Mouse (Mus musculus) limb, embryonic 15.5 days (tissue): ENCODE data around the gene Tor4a. TPM values are rescaled to one million over a fixed set of nuclear protein-coding genes. Genes with fewer than 3 reads are reported as not detected.
A peak's percentile ranks its signal among the peaks of the same experiment; 100 is the strongest.

Experiments used
- ATAC-seq: fragments of 200-750 bp; cut with Nextera tagmentation; 2 replicates; pipeline ENCODE4 v1.8.0; 2017; ENCODE audit warnings: low read depth, moderate TSS enrichment; ENCODE audit not compliant: insufficient number of reproducible peaks, low FRiP score, low TSS enrichment
- H3K27ac ChIP-seq: fragments of 300-500 bp; sonication (generic); 2 replicates; pipeline ENCODE4 v1.5.1; 2015; ENCODE audit warnings: moderate library complexity, mild to moderate bottlenecking, inconsistent platforms
- H3K27me3 ChIP-seq: fragments of 300-500 bp; sonication (generic); 2 replicates; pipeline ENCODE4 v1.6.1; 2015; ENCODE audit warnings: inconsistent platforms
- H3K36me3 ChIP-seq: fragments of 300-500 bp; sonication (generic); 2 replicates; pipeline ENCODE4 v1.6.1; 2015; ENCODE audit warnings: inconsistent platforms
- H3K4me1 ChIP-seq: fragments of 300-500 bp; sonication (generic); 2 replicates; pipeline ENCODE4 v1.6.1; 2015; ENCODE audit warnings: inconsistent platforms
- H3K4me2 ChIP-seq: fragments of 300-500 bp; sonication (generic); 2 replicates; pipeline ENCODE4 v1.6.1; 2015; ENCODE audit warnings: mild to moderate bottlenecking, inconsistent platforms
- H3K4me3 ChIP-seq: fragments of 300-500 bp; sonication (generic); 2 replicates; pipeline ENCODE4 v1.5.1; 2015; ENCODE audit warnings: mild to moderate bottlenecking, inconsistent platforms
- H3K9ac ChIP-seq: fragments of 300-500 bp; sonication (generic); 2 replicates; pipeline ENCODE4 v1.6.1; 2015; ENCODE audit warnings: inconsistent platforms
- H3K9me3 ChIP-seq: fragments of 300-500 bp; sonication (generic); 2 replicates; pipeline ENCODE4 v1.6.1; 2016; ENCODE audit warnings: inconsistent platforms
- WGBS: fragments of 180-500 bp; shearing (Covaris S2); methylation state at CpG from one replicate; pipeline ENCODE4 v1.1.7; 2015; 5-methylcytosine and 5-hydroxymethylcytosine counted together
- polyA plus RNA-seq: library from polyadenylated mRNA; unstranded; fragments of >200 nt; fragmentation: Nextera tagmentation; extraction: Ambion mirVana; gene quantifications from 2 replicates; pipeline ENCODE4 v1.2.1, GENCODE M21; 2015

Gene Tor4a
- polyA plus RNA-seq, 1 experiment from 2014 or later: 8.9 TPM

DNA sequence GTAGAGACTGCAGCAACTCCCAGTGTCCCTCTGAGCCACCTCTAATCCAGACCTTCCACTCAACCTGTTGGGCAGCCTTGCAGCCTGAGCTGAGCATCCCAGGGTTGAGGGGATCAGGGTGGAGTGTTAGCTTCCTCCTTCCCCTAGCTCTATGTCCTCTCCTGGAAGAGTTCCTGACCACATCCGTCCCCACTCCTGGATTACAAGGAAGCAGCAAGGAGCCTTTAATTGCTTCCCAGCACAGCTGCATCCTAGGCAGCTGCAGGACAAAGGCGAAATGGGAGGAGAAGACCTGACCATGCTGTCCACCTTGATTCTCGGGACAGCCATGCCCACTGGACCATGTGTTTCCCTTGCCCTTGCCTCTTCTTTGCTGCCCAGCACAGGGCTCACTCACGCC, 19.6 kb downstream of the Tor4a start:
- H3K27me3 ChIP-seq: peaks cover 40% of the 10 kb centered on the region

DNA sequence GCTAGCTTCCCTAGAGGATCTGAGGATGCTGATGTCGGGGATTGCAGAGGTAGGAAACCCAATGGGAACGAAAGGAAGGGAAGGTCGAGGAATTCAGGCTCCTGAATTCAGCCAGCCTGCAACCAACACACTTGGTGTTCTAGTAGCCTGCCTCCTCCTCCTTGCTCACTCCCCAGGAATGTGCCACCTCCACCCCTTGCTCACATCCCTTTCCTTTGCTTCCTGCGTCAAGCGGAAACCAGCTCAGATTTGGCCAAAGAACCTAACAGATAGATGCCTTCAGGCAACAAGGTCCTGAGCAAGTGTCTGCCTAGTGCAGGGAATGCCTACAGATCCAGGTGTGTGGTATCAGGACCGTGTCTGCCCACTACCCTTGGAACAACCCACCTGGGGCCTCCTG, 20.1 kb downstream of the Tor4a start:
- Histone ChIP-seq H3K4me2 (no peak overlapping the region), H3K9me3 (no peaks in the 10 kb centered on the region), H3K27me3 (peaks cover 36% of the 10 kb centered on the region), H3K4me3 (no peak overlapping the region), H3K27ac (peak overlapping the region; percentile 11; the same call in 1 of the 2 replicates), H3K36me3 (no peaks in the 10 kb centered on the region), H3K9ac (no peak overlapping the region), H3K4me1 (peaks cover 53% of the 10 kb centered on the region)
- ATAC-seq: no peak
- 44% methylated on average over 6 of the region's 6 CpGs for WGBS

More for the DNA sequence above, 19.6 kb downstream of the Tor4a start:
- ATAC-seq: no peak
- H3K4me2 ChIP-seq: no peak overlapping the region
- peaks cover 57% of the 10 kb centered on the region for H3K4me1 ChIP-seq
- H3K4me3 ChIP-seq: no peak overlapping the region
- 26% methylated on average over 4 of the region's 4 CpGs for WGBS
- peak overlapping the region; percentile 72 for H3K27ac ChIP-seq
- H3K9me3 ChIP-seq: no peaks in the 10 kb centered on the region
- no peak overlapping the region for H3K9ac ChIP-seq
- no peaks in the 10 kb centered on the region for H3K36me3 ChIP-seq

DNA sequence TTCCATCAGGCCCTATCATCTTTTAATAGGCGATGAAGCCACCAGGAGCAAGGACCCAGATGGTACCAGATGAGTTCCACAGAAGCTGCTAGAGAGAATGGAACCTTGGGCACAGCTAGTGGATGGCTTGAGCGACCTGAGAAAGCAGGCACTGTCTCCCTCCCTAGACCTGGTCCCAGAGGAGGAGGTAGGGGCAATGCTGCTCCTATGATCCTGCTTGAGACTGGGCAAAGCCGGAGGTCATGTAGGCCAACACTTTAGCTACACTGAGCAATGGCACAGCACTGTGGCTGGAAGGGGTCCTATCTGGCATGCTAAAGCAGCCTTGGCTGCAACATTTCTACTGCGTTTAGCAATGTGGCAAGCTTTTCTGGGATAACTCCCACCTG, 21.0 kb downstream of the Tor4a start:
- no peak for ATAC-seq
- no peak overlapping the region for H3K4me2 ChIP-seq
- H3K4me3 ChIP-seq: no peak overlapping the region
- peaks cover 27% of the 10 kb centered on the region for H3K27me3 ChIP-seq
- 82% methylated on average over 4 of the region's 4 CpGs for WGBS
- H3K4me1 ChIP-seq: peaks cover 46% of the 10 kb centered on the region
- H3K9ac ChIP-seq: no peak overlapping the region
- H3K27ac ChIP-seq: no peak overlapping the region
- no peaks in the 10 kb centered on the region for H3K36me3 ChIP-seq
- H3K9me3 ChIP-seq: no peaks in the 10 kb centered on the region

DNA sequence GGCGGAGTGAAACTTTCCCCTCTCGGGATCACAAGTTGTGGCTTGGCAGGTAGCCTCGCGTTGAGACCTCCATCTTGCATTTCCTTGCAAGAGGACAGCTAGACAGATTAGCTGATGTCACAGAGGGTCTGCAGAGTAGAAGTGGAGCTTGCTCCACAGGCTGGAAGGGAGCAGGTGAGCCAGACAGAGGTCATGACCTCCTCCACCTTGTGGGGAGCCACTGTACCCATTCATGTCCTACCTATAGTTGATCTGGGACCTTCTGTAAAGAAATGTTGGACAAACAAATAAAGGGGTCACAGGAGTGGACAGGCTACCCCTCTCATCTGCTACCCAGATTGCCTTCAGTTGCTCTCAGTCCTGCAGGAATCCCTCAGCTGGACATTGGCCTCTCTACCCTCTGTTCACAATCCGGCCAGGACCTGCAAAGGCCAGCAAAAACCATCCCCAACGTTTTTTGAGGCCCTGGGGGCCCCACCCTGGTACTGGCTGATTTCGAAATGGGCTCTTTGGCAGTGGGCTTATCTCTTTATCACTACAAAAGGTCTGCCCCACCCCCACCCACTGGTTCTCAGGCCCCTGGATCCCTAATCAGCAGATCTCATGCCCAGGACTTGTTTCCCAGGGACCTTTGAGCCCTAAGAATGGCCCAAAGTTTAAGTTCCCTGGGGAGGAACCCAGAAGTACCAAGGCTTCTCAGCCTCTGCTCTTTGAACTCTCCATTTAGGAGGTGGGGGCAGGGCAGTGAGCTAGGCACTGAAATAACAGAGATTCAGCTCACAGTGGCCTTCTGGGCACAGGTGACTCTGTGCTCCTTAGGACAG, 21.6 kb downstream of the Tor4a start:
- Histone ChIP-seq H3K9me3 (no peaks in the 10 kb centered on the region), H3K27me3 (peaks cover 21% of the 10 kb centered on the region), H3K36me3 (no peaks in the 10 kb centered on the region), H3K27ac (no peak overlapping the region), H3K9ac (no peak overlapping the region), H3K4me2 (no peak overlapping the region), H3K4me3 (no peak overlapping the region), H3K4me1 (peaks cover 45% of the 10 kb centered on the region)
- ATAC-seq: no peak
- 47% methylated on average over 7 of the region's 7 CpGs for WGBS

DNA sequence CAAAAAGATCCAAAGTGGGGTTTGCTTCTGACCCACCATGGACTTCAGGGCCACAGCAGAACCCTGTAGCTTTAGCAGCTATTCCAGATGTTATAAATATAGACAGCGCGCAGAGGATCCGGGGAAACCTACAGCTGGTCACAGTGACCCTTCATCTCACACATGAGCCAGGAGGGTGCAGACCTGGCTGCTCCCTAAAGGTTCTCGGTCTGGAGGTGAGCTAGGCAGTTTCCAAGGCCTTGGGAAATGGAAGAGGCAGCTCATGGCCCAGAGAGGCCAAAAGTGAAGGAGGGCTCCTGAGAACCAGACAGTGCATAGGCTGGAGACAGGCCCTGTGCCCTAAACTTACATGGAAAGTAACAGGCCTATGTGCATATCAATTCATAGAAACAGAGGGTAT, 22.9 kb downstream of the Tor4a start:
- 84% methylated on average over 4 of the region's 4 CpGs for WGBS
- peaks cover 12% of the 10 kb centered on the region for H3K27me3 ChIP-seq
- H3K9ac ChIP-seq: no peak overlapping the region
- H3K4me1 ChIP-seq: peaks cover 42% of the 10 kb centered on the region
- no peak for ATAC-seq
- H3K4me3 ChIP-seq: no peak overlapping the region
- H3K4me2 ChIP-seq: no peak overlapping the region
- H3K9me3 ChIP-seq: no peaks in the 10 kb centered on the region
- no peaks in the 10 kb centered on the region for H3K36me3 ChIP-seq
- H3K27ac ChIP-seq: no peak overlapping the region

DNA sequence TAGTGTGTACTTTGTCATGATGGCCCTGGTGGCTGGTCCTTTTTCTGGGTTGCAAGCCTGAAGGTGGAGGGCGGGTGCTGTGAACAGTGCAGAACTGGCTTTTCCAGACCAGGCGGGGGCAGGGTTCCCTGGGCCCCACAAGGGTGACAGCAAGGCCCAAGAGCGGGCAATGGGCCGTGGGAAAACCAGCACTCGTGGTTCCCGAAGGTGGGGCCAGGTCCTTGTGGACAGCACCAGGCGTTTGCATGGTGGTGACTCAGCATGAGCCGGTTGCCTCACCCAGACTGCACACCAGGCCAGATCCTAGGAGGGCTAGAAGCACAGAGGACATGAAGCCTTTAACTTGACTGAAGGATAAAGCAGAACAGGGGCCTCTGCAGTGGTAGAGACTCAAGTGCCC, 24.1 kb downstream of the Tor4a start:
- Histone ChIP-seq H3K36me3 (no peaks in the 10 kb centered on the region), H3K4me1 (peaks cover 41% of the 10 kb centered on the region), H3K27ac (0 out of 2 replicates have a peak overlapping the region, but pooled peaks have one; percentile 22), H3K4me2 (no peak overlapping the region), H3K27me3 (peaks cover under 1% of the 10 kb centered on the region; the same call in 1 of the 2 replicates), H3K4me3 (no peak overlapping the region), H3K9me3 (no peaks in the 10 kb centered on the region), H3K9ac (no peak overlapping the region)
- no peak for ATAC-seq
- 59% methylated on average over 8 of the region's 8 CpGs for WGBS

DNA sequence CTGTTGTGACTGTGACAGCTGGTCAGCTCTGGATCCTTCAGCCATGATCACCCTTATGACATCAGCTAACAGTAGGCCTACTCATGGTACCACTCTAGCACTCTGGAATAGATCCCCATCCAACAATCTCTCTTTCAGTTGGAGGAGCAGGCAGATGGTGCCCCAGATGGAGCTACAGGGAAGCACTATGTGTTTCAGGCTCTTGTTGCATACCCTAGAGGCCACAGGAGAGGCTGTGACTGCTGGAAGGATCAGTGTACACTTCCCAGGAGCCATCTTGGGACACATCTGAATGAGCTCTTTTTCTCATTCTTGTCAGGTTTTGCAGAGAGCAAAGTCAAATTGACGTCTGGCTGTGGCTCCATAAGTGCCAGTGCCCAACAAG, 24.9 kb downstream of the Tor4a start:
- Histone ChIP-seq H3K9me3 (no peaks in the 10 kb centered on the region), H3K36me3 (no peaks in the 10 kb centered on the region), H3K4me1 (peaks cover 36% of the 10 kb centered on the region), H3K27me3 (no peaks in the 10 kb centered on the region), H3K9ac (no peak overlapping the region), H3K4me3 (no peak overlapping the region), H3K27ac (no peak overlapping the region), H3K4me2 (no peak overlapping the region)
- 49% methylated on average over 1 of the region's 1 CpGs for WGBS
- ATAC-seq: no peak

DNA sequence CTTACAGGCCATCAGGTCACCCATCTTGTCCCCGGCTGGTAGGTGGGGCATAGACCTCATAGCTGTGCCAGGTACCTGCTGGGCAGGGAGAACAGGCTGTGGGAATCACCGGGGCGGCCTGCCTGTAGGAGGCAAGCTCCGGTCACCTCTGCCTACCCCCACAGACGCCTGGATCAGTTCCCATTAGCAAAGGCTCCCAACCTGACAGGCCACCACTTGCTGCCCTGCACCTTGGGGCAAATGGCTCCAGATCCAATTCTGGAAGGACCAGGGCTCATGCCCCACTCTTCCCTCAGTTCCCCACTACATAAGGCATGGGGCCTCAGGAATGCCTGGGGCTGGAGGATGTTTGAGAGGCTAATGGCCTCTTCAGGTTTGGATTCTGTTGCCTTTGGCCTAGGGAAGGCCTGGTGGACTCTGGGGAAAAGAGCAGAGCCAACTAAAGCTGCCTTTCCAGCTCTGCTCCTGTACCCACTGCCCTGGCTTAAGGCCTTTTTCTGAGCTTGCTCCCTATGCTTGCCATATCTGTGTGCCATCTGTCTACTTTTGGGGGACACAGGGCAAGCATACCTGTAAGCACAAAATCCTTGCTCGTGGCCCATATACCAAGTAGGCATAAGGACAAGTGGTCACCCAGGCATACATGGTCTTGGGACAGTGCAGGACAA, 25.5 kb downstream of the Tor4a start:
- Histone ChIP-seq H3K27me3 (no peaks in the 10 kb centered on the region), H3K4me2 (no peak overlapping the region), H3K9me3 (no peaks in the 10 kb centered on the region), H3K4me1 (peaks cover 30% of the 10 kb centered on the region), H3K36me3 (no peaks in the 10 kb centered on the region), H3K9ac (no peak overlapping the region), H3K4me3 (no peak overlapping the region), H3K27ac (no peak overlapping the region)
- no peak for ATAC-seq
- 70% methylated on average over 6 of the region's 6 CpGs for WGBS

DNA sequence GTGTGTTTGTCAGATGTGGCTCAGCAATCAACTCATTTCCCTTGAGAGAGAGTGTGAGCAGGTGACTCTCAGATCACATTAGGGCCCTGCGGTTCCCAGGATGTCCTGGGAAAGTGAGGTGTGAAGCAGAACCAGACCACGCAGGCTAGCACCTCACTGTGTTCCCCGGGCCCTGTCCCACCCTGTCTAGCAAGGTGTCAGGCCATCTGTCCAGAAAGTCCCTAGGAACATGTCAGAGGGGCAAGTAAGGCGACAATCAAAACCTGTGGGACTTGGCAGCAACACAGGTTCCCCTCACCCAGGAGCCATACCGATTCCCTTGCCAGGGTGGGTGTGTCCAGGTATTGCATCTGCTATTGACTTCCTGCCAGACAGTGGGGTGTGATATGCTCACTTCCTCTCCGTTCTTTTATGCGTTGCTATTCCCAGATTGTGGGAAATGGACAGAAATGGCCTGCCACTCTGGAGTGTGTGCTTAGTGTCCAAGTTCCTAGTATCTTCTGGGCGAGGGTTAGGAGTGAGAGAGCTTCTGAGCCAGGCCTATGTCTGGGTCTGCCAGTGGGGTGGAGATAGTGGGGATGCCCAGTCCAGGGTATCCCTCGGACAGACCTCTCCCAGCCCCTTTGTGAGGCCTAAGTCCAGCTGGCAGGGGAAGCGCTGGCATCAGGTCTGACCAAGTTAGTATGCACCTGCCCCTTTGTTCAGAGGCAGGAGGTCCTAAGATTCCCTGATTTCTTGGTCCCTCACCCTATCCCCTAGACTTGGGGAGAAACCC, 26.2 kb downstream of the Tor4a start:
- H3K4me2 ChIP-seq: no peak overlapping the region
- H3K9ac ChIP-seq: no peak overlapping the region
- no peaks in the 10 kb centered on the region for H3K27me3 ChIP-seq
- H3K9me3 ChIP-seq: no peaks in the 10 kb centered on the region
- H3K36me3 ChIP-seq: no peaks in the 10 kb centered on the region
- H3K4me3 ChIP-seq: no peak overlapping the region
- 51% methylated on average over 10 of the region's 10 CpGs for WGBS
- ATAC-seq: no peak
- H3K27ac ChIP-seq: peak overlapping the region; percentile 48; the same call in 1 of the 2 replicates
- peaks cover 28% of the 10 kb centered on the region for H3K4me1 ChIP-seq

DNA sequence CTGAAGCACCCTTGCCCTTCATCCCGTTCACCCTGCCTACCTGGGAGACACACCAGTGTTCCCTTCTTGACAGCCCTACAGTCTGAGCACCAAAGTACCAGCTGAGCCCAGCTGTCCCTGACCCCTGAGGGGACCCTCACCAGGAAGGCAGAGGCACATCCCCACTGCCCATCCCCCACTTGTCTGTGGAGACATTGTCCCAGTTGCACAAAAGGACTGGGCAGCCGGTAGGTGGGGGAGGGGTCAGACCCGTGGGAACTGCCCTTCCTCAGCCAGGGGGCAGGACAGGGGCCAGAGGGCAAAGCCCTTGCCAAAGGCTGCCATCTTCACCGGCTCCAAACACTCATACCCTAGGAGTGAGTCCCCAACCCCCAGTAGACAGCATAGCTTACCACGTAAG, 26.9 kb downstream of the Tor4a start:
- WGBS: 38% methylated on average over 5 of the region's 5 CpGs
- Histone ChIP-seq H3K9ac (no peak overlapping the region), H3K4me3 (no peak overlapping the region), H3K27me3 (no peaks in the 10 kb centered on the region), H3K27ac (no peak overlapping the region), H3K4me1 (peaks cover 28% of the 10 kb centered on the region), H3K36me3 (no peaks in the 10 kb centered on the region), H3K9me3 (no peaks in the 10 kb centered on the region), H3K4me2 (no peak overlapping the region)
- ATAC-seq: no peak

DNA sequence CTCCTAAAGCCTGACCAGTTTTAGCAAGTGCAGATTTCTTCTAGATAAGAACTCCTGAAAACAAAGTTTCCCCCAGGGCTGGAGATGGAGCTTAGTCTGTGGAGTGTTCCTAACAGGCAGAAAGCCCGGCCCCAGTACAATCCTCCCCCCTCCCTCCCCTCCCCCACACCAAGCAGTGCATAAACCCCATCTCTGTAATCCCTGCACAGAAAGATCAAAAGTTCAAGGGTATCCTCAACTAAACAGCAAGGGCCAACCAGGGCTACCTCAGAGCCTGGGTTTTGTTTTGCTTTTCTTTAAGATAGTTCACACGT, 28.1 kb downstream of the Tor4a start:
- H3K4me1 ChIP-seq: peaks cover 33% of the 10 kb centered on the region
- H3K4me3 ChIP-seq: peak overlapping the region; percentile 47
- peak overlapping the region; percentile 57 for H3K27ac ChIP-seq
- 24% methylated on average over 2 of the region's 2 CpGs for WGBS
- no peak overlapping the region for H3K9ac ChIP-seq
- no peaks in the 10 kb centered on the region for H3K27me3 ChIP-seq
- no peak for ATAC-seq
- H3K9me3 ChIP-seq: no peaks in the 10 kb centered on the region
- peak overlapping the region; percentile 89 for H3K4me2 ChIP-seq
- H3K36me3 ChIP-seq: no peaks in the 10 kb centered on the region
